Mouse (Mus musculus) brain, embryonic 14.5 days (tissue): ENCODE data around the gene Fkbp10. TPM values are rescaled to one million over a fixed set of nuclear protein-coding genes. Genes with fewer than 3 reads are reported as not detected.

Experiments
- DNase-seq: peaks from one replicate; pipeline ENCODE4 v3.0.0-alpha.2; 2011; ENCODE audit warnings: low read depth
- CTCF ChIP-seq: fragments of 200-500 bp; IDR thresholded peaks from 2 replicates; pipeline ENCODE4 v1.5.1; 2012; ENCODE audit warnings: inconsistent platforms, mild to moderate bottlenecking, moderate library complexity, borderline replicate concordance; ENCODE audit not compliant: insufficient read depth, insufficient read length; ENCODE audit errors: extremely low read depth
- POLR2A ChIP-seq: fragments of 200-500 bp; IDR thresholded peaks from 2 replicates; pipeline ENCODE4 v1.6.1; 2012; ENCODE audit warnings: mild to moderate bottlenecking, inconsistent platforms, borderline replicate concordance; ENCODE audit not compliant: poor library complexity, insufficient read depth, insufficient read length, severe bottlenecking; ENCODE audit errors: extremely low read depth
- polyA plus RNA-seq: library from polyadenylated mRNA; depleted of rRNA; stranded (reverse); fragments of >200 nt; gene quantifications from 2 replicates; pipeline ENCODE4 v1.2.3, GENCODE M21; 2012; rRNA removed

The Fkbp10 gene
- polyA plus RNA-seq = 25.0 and 32.8 TPM in 2 replicates

DNA sequence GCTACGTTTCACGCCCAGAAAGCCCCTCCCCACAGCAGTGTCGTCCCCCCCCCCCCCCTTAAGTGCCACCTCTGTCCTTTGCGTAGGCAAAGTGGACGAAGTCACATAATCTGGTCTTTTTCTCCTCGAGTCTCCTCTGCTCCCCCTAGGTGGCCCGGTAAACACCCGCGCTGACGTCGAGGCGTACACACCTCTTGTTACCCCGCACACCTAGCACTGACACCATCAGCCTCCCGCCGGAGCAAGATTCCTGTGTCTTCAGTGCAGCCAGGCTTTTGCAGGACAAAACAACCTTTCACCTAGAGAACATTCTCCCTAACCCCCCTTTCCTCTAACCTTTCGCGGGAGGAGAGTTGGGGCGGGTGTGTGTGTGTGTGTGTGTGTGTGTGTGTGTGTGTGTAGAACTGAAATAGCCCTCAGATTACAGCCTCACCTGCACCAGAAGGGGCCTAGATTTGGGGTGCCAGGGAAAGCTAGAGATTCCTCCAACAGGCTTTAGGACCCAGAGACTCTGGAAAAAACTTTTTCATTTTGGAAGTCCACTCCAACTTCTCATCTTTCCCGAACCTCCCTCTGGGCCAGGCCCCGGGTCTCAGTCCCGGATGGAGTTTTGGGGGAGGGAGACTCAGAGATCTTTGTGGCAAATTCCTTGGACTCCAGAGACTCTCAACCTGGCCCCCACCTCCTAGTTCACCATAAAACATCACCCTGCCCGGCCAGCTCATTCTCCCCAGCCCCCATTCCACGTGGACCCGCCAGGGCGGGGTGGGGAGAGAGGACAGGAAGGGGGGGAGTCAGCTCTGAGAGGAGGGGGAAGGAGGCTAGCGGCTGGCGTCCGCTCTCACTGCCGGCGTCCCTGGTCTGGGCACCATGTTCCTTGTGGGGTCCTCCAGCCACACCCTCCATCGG is at the start of gene Fkbp10:
Gene Fkbp10, plus strand, starts transcription at position 784 of the 909 bp plus-strand sequence.
- DNase-seq = peak; percentile 43
- no peak for TF ChIP-seq CTCF
- no peak for TF ChIP-seq POLR2A

GRCm38 (mm10) chr11:100369145-100369544 is 46.4 kb upstream of the Fkbp10 start:
- no peak for DNase-seq
- TF ChIP-seq CTCF = no peak

GRCm38 (mm10) chr11:100369822-100370221 is 45.7 kb upstream of the Fkbp10 start:
- no peak for DNase-seq

DNA sequence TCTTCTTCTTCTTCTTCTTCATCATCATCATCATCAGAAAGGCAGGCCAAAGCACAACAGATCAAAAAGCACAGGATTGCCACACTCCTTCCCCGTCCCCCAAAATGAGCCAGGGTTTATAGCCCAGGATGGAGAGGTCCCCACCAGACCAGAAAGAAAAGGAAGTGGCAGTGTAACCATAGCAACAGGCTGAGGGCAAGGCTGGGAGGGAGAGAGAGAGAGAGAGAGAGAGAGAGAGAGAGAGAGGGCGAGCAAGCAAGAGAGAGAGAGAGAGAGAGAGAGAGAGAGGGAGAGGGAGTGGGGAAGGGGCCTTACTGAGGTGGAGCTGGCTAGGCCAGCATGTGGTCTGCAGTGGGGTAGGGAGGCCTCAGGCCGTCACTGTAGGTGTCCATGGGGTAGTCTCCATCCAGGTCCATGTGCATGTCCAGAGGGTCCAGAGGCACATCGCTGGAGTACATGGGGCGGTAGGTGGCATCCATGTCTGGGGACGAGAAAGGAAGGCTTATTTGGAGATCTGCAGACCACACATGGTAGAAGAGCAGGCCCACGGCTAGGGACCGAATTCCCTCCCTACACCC is 43.4 kb upstream of the Fkbp10 start:
- TF ChIP-seq CTCF = no peak
- no peak for TF ChIP-seq POLR2A
- DNase-seq = peak; percentile 46

More at GRCm38 (mm10) chr11:100369822-100370221, 45.7 kb upstream of the Fkbp10 start:
- no peak for TF ChIP-seq CTCF
- no peak for TF ChIP-seq POLR2A

GRCm38 (mm10) chr11:100375127-100375526 is 40.4 kb upstream of the Fkbp10 start:
- no peak for DNase-seq
- TF ChIP-seq CTCF (no peak), POLR2A (no peak)

- no peak for DNase-seq
- TF ChIP-seq POLR2A = no peak
- no peak for TF ChIP-seq CTCF
These were observed 39.5 kb upstream of the Fkbp10 start for GRCm38 (mm10) chr11:100376005-100376404.

- DNase-seq = no peak
- TF ChIP-seq POLR2A (no peak), CTCF (no peak)
These were observed 38.6 kb upstream of the Fkbp10 start for GRCm38 (mm10) chr11:100376746-100377389.

DNA sequence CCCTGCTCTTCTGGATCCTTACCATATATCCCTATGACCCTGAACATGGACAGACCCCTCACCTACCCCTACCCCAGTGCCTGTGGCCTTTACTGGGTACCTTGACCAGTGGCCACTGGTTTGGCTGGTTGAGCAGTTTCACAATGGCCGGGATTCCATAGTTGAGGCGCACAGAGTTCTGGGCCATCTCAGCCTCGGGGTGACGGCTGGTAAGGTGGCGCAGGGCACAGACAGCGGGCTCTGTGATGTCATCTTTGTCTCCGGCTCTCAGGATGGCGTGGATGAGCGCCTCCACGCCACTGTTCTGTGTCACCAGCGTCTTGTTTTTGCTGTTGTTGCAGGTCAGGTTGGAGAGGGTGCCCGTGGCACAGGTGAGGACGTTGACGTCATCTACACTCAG is 37.5 kb upstream of the Fkbp10 start:
- TF ChIP-seq CTCF (no peak), POLR2A (no peak)

GRCm38 (mm10) chr11:100378446-100378845 is 37.1 kb upstream of the Fkbp10 start:
- no peak for DNase-seq
- no peak for TF ChIP-seq POLR2A
- no peak for TF ChIP-seq CTCF

More for the DNA sequence above, 37.5 kb upstream of the Fkbp10 start:
- no peak for DNase-seq

GRCm38 (mm10) chr11:100379311-100379710 is 36.2 kb upstream of the Fkbp10 start:
- no peak for TF ChIP-seq CTCF
- TF ChIP-seq POLR2A = no peak
- no peak for DNase-seq

GRCm38 (mm10) chr11:100382682-100383081 is 32.8 kb upstream of the Fkbp10 start:
- no peak for DNase-seq
- TF ChIP-seq CTCF (no peak), POLR2A (no peak)

GRCm38 (mm10) chr11:100385016-100385415 is 30.5 kb upstream of the Fkbp10 start:
- TF ChIP-seq CTCF = no peak
- no peak for TF ChIP-seq POLR2A
- DNase-seq = no peak

DNA sequence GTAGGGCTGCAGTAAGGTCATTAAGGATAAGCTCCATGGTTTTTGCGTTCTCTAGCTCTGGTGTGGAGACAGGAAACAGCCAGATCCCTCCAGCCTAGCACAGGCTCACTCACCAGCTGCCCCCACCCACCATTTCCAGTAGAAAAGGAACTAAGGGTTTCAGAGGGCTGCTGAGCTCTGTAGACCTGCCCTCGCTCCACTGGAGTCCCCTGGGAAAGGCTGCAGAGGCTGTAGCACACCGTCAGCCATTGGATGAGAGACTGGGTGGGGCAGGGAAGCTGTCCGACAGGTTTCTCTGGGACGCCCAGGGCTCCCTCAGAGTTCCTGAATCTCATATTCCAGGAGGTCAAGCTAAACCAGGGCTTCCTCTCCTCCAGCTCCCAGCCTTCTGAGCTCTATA is 28.9 kb upstream of the Fkbp10 start:
- DNase-seq = no peak
- TF ChIP-seq POLR2A = no peak
- no peak for TF ChIP-seq CTCF
